Mouse (Mus musculus) neural tube, embryonic 13.5 days (tissue): Measurements from ENCODE around the gene Phc1. TPM values are rescaled to one million over a fixed set of nuclear protein-coding genes. Genes with fewer than 3 reads are reported as not detected.

Source experiments
- ATAC-seq: fragments of 200-750 bp; cut with Nextera tagmentation; 2 replicates; pipeline ENCODE4 v1.8.0; 2017; ENCODE audit warnings: low read depth, mild to moderate bottlenecking, moderate TSS enrichment, moderate library complexity
- H3K27ac ChIP-seq: fragments of 300-500 bp; sonication (generic); replicated peaks from 2 replicates; pipeline ENCODE4 v1.5.1; 2015; ENCODE audit warnings: moderate library complexity, mild to moderate bottlenecking, inconsistent platforms
- H3K27me3 ChIP-seq: fragments of 300-500 bp; sonication (generic); 2 replicates; pipeline ENCODE4 v1.6.1; 2015; ENCODE audit warnings: mild to moderate bottlenecking, inconsistent platforms
- H3K36me3 ChIP-seq: fragments of 300-500 bp; sonication (generic); 2 replicates; pipeline ENCODE4 v1.6.1; 2015; ENCODE audit warnings: mild to moderate bottlenecking, inconsistent platforms
- H3K4me1 ChIP-seq: fragments of 300-500 bp; sonication (generic); replicated peaks from 2 replicates; pipeline ENCODE4 v1.6.1; 2015; ENCODE audit warnings: inconsistent platforms
- H3K4me2 ChIP-seq: fragments of 300-500 bp; sonication (generic); 2 replicates; pipeline ENCODE4 v1.6.1; 2015; ENCODE audit warnings: inconsistent platforms, mild to moderate bottlenecking, moderate library complexity
- H3K4me3 ChIP-seq: fragments of 300-500 bp; sonication (generic); 2 replicates; pipeline ENCODE4 v1.5.1; 2015; ENCODE audit warnings: mild to moderate bottlenecking, inconsistent platforms
- H3K9ac ChIP-seq: fragments of 300-500 bp; sonication (generic); 2 replicates; pipeline ENCODE4 v1.6.1; 2015; ENCODE audit warnings: moderate library complexity, mild to moderate bottlenecking, inconsistent platforms
- H3K9me3 ChIP-seq: fragments of 300-500 bp; sonication (generic); 2 replicates; pipeline ENCODE4 v1.6.1; 2016; ENCODE audit warnings: inconsistent platforms
- whole genome bisulfite sequencing: fragments of 180-500 bp; shearing (Covaris S2); methylation state at CpG from one replicate; pipeline ENCODE4 v1.1.7; 2015; 5-methylcytosine and 5-hydroxymethylcytosine counted together
- polyA plus RNA-seq: library from polyadenylated mRNA; unstranded; fragments of >200 nt; fragmentation: Nextera tagmentation; extraction: Ambion mirVana; gene quantifications from 2 replicates; pipeline ENCODE4 v1.2.1, GENCODE M21; 2015

Phc1 gene
- polyA plus RNA-seq, 1 experiment from 2014 or later, result 34.4 TPM

- no peak overlapping the region for H3K9ac ChIP-seq
- WGBS, result 81% methylated on average over 9 of the region's 9 CpGs
- H3K4me1 ChIP-seq, result peaks cover 4% of the 10 kb centered on the region; the same call in 1 of the 2 replicates
- no peaks in the 10 kb centered on the region for H3K36me3 ChIP-seq
- ATAC-seq, result no peak
- no peaks in the 10 kb centered on the region for H3K9me3 ChIP-seq
- no peak overlapping the region for H3K4me3 ChIP-seq
- H3K27ac ChIP-seq, result no peak overlapping the region
- H3K27me3 ChIP-seq, result no peaks in the 10 kb centered on the region
- H3K4me2 ChIP-seq, result no peak overlapping the region
Measured at GRCm38 (mm10) chr6:122303526-122303925, 36.8 kb downstream of the Phc1 start.

DNA sequence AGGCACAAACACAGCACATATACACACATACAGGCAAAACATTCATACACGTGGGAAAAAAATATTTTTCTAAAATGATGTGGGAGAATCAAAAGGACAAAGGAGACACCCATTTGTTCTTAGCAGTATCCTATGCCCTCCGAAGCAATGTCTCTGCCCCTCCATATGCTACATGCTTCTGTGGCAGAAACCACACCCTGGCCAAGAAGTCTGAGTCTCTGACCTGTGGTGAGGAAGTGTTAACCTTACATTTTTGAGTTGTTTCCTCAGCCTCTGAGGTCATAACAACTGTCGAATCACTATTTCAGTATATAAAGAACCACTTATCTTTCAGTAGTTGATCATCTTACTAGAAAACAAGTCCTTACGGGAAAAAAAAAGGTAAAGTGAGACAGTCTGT is 37.7 kb downstream of the Phc1 start:
- Histone ChIP-seq H3K4me3 (no peak overlapping the region), H3K27ac (no peak overlapping the region), H3K27me3 (no peaks in the 10 kb centered on the region), H3K9ac (no peak overlapping the region), H3K36me3 (no peaks in the 10 kb centered on the region), H3K4me2 (no peak overlapping the region), H3K4me1 (0 out of 2 replicates have a peak, but pooled peaks cover 3% of the 10 kb centered on the region), H3K9me3 (no peaks in the 10 kb centered on the region)
- 87% methylated on average over 4 of the region's 4 CpGs for WGBS
- ATAC-seq, result no peak

DNA sequence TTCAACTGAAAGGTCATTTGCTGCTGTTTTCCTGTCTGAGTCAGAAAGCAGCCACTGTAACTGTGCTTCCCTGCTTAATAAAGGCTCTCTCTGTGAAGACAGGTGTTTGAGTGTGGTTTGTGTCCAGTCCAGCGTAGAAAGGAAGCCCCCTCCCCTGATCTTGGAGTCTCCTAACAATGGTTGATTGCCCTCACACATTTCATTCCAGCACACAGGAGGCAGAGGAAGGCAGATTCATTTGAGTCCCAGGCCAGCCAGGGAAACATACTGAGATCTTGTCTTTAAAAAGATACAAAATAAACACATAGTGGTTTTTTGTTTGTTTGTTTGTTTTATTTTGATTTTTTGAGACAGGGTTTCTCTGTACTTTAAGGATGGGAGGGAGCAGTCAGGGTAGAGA is 38.2 kb downstream of the Phc1 start:
- H3K4me1 ChIP-seq, result peaks cover 4% of the 10 kb centered on the region; the same call in 1 of the 2 replicates
- H3K27me3 ChIP-seq, result no peaks in the 10 kb centered on the region
- H3K4me3 ChIP-seq, result no peak overlapping the region
- no peaks in the 10 kb centered on the region for H3K9me3 ChIP-seq
- no peaks in the 10 kb centered on the region for H3K36me3 ChIP-seq
- 41% methylated on average over 1 of the region's 1 CpGs for WGBS
- H3K9ac ChIP-seq, result no peak overlapping the region
- no peak overlapping the region for H3K27ac ChIP-seq
- H3K4me2 ChIP-seq, result no peak overlapping the region
- no peak for ATAC-seq

- no peak overlapping the region for H3K4me2 ChIP-seq
- no peak overlapping the region for H3K4me3 ChIP-seq
- no peaks in the 10 kb centered on the region for H3K9me3 ChIP-seq
- ATAC-seq, result no peak
- no peak overlapping the region for H3K9ac ChIP-seq
- no peaks in the 10 kb centered on the region for H3K36me3 ChIP-seq
- 78% methylated on average over 3 of the region's 3 CpGs for WGBS
- no peaks in the 10 kb centered on the region for H3K27me3 ChIP-seq
- H3K4me1 ChIP-seq, result peaks cover 15% of the 10 kb centered on the region
- H3K27ac ChIP-seq, result no peak overlapping the region
Measured at GRCm38 (mm10) chr6:122299621-122300133, 40.7 kb downstream of the Phc1 start.

- H3K9me3 ChIP-seq, result no peaks in the 10 kb centered on the region
- H3K27me3 ChIP-seq, result no peaks in the 10 kb centered on the region
- H3K4me2 ChIP-seq, result peak overlapping the region; percentile 70; the same call in 1 of the 2 replicates
- WGBS, result 62% methylated on average over 4 of the region's 4 CpGs
- H3K36me3 ChIP-seq, result no peaks in the 10 kb centered on the region
- H3K27ac ChIP-seq, result peak overlapping the region; percentile 87; the same call in 1 of the 2 replicates
- H3K4me1 ChIP-seq, result peaks cover 15% of the 10 kb centered on the region
- peak; percentile 32; the same call in 1 of the 2 replicates for ATAC-seq
- H3K9ac ChIP-seq, result no peak overlapping the region; the same call in 1 of the 2 replicates
- no peak overlapping the region for H3K4me3 ChIP-seq
Measured at GRCm38 (mm10) chr6:122298223-122298609, 42.1 kb downstream of the Phc1 start.

GRCm38 (mm10) chr6:122297279-122298222 is 42.8 kb downstream of the Phc1 start:
- H3K27ac ChIP-seq, result peak overlapping the region; percentile 87
- H3K4me1 ChIP-seq, result peaks cover 15% of the 10 kb centered on the region
- 4% methylated on average over 25 of the region's 25 CpGs for WGBS
- peak; percentile 84 for ATAC-seq
- H3K9ac ChIP-seq, result peak overlapping the region; percentile 82
- H3K27me3 ChIP-seq, result no peaks in the 10 kb centered on the region
- no peaks in the 10 kb centered on the region for H3K9me3 ChIP-seq
- H3K36me3 ChIP-seq, result no peaks in the 10 kb centered on the region
- peak overlapping the region; percentile 70 for H3K4me2 ChIP-seq
- peak overlapping the region; percentile 49 for H3K4me3 ChIP-seq

DNA sequence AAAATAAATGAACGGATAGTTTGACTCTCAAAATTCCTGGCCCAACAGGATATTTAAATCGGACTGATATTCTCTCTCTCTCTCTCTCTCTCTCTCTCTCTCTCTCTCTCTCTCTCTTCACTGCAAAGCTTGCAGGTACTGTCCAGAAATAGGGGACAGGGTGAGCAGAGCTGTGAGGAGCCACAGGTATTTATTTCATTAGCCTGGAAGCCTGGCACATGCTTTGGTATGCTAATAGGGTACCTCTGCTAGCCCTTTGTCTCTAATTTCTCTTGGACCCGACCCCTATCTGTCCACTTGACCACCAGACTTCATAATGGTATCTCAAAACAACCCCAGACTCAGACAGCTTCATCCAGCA is 43.5 kb downstream of the Phc1 start:
- 39% methylated on average over 3 of the region's 3 CpGs for WGBS

DNA sequence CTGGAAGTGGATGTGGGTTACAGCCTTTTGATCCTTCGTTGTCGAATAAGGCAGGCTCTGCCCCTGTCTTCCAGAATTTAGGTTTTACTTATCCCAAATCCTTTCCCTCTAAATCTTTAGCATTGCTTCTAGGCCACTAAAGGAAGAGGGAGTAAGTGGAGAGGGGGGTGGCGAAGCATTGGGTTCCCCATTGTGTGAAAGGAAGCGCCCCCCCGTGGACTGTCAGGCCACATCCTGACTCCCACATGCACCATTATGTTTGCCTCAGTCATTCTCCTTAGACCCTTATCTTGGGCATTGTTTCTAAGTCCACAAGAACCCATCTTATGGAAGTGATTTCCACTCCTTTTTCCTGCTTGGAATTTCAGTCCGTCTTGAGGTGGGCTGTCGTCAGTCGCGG is 45.1 kb downstream of the Phc1 start:
- Histone ChIP-seq H3K36me3 (no peaks in the 10 kb centered on the region), H3K4me3 (no peak overlapping the region), H3K4me2 (no peak overlapping the region), H3K9me3 (no peaks in the 10 kb centered on the region), H3K27ac (no peak overlapping the region), H3K9ac (no peak overlapping the region), H3K27me3 (no peaks in the 10 kb centered on the region), H3K4me1 (peaks cover 17% of the 10 kb centered on the region)
- 58% methylated on average over 9 of the region's 9 CpGs for WGBS
- ATAC-seq, result no peak

More for the DNA sequence above, 43.5 kb downstream of the Phc1 start:
- peak overlapping the region; percentile 49 for H3K4me3 ChIP-seq
- ATAC-seq, result peak; percentile 57
- no peaks in the 10 kb centered on the region for H3K27me3 ChIP-seq
- no peaks in the 10 kb centered on the region for H3K36me3 ChIP-seq
- peaks cover 15% of the 10 kb centered on the region for H3K4me1 ChIP-seq
- no peaks in the 10 kb centered on the region for H3K9me3 ChIP-seq
- peak overlapping the region; percentile 87 for H3K27ac ChIP-seq
- peak overlapping the region; percentile 82 for H3K9ac ChIP-seq
- H3K4me2 ChIP-seq, result peak overlapping the region; percentile 70

DNA sequence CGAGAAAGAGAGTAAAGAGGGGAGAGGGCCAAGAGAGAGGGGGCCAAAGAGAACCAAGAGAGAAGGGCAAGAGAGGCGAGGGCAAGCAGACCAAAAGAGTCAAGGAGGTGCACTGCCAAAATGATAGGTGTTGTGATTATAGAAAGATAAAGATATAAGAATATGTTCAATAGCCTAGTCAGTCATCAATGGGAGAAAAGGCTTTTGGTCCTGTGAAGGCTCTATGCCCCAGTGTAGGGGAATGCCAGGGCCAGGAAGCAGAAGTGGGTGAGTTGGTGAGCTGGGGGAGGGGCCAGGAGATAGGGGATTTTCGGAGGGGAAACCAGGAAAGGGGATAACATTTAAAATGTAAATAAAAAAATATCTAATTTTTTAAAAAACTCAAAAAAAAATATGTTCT is 46.1 kb downstream of the Phc1 start:
- WGBS, result 75% methylated on average over 3 of the region's 3 CpGs
- H3K4me1 ChIP-seq, result peaks cover 20% of the 10 kb centered on the region
- no peak for ATAC-seq

DNA sequence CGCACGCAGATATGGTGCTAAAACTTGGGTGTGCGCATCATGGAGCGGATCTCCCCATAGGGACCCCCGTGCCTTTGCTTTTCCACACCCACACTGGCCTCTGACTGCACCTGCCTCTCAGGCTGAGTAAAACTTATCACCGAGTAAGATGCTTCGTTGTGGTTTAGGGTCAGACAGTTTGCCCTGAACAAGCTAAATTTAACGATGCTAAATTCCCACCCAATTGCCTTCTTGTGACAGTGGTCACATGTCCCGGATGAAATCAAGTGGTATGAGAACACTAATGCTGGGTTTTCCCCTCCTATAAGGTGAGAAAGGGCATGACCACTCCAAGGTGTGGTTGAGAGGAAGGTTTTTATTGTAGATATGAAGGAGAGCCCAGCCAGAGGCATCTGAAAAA is 46.6 kb downstream of the Phc1 start:
- H3K27me3 ChIP-seq, result no peaks in the 10 kb centered on the region
- WGBS, result 93% methylated on average over 9 of the region's 9 CpGs
- no peak overlapping the region for H3K4me2 ChIP-seq

More for the DNA sequence above, 46.1 kb downstream of the Phc1 start:
- Histone ChIP-seq H3K4me3 (no peak overlapping the region), H3K9ac (no peak overlapping the region), H3K36me3 (no peaks in the 10 kb centered on the region), H3K4me2 (no peak overlapping the region), H3K27ac (no peak overlapping the region), H3K9me3 (no peaks in the 10 kb centered on the region), H3K27me3 (no peaks in the 10 kb centered on the region)

DNA sequence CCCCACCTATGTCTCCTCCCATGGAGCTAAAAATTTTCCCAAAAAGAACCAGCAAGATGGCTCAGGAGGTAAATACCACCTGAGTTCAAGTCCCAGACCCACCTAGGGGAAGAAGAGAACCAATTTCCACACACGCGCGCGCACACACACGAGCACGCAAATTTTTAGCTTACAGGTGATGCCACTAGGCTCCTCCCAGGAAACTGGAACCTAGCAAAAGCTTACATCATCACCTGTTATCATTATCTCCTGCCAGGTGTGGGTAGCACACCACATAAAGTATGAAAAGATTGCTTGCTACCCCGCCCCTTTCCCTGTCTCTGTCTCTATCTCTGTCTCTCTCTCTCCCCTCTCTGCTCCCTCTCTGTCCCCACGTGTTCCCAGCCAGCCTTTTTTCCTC is 47.2 kb downstream of the Phc1 start:
- no peak overlapping the region for H3K9ac ChIP-seq
- no peak for ATAC-seq
- H3K4me2 ChIP-seq, result no peak overlapping the region
- H3K4me3 ChIP-seq, result no peak overlapping the region
- no peaks in the 10 kb centered on the region for H3K27me3 ChIP-seq
- H3K27ac ChIP-seq, result no peak overlapping the region
- peaks cover 20% of the 10 kb centered on the region for H3K4me1 ChIP-seq
- no peaks in the 10 kb centered on the region for H3K36me3 ChIP-seq
- WGBS, result 93% methylated on average over 8 of the region's 8 CpGs
- no peaks in the 10 kb centered on the region for H3K9me3 ChIP-seq

More for the DNA sequence above, 46.6 kb downstream of the Phc1 start:
- Histone ChIP-seq H3K4me1 (peaks cover 20% of the 10 kb centered on the region), H3K27ac (no peak overlapping the region), H3K9ac (no peak overlapping the region), H3K4me3 (no peak overlapping the region), H3K9me3 (no peaks in the 10 kb centered on the region), H3K36me3 (no peaks in the 10 kb centered on the region)
- ATAC-seq, result no peak

DNA sequence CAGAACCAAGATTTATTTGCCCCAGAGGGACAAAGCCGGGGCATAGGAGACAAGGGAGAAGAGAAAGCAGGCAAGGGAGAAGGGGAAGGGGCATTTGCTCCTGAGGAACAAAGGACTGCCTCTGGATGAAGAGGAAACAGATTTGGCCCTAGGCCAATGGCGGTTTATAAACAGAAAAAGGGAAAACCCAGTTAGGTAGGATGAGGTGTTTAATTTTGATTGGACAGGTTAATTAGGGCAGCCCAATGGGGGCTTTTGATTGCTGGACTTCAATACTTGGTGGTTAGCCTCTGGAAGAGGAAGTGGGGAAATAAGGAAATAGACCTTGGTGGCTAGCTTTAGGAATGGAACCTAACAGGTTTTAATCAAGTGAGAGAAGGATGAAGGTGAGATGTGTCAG is 48.2 kb downstream of the Phc1 start:
- Histone ChIP-seq H3K4me3 (no peak overlapping the region), H3K27me3 (no peaks in the 10 kb centered on the region), H3K9me3 (no peaks in the 10 kb centered on the region), H3K27ac (no peak overlapping the region), H3K9ac (no peak overlapping the region), H3K4me1 (peaks cover 16% of the 10 kb centered on the region), H3K36me3 (no peaks in the 10 kb centered on the region), H3K4me2 (no peak overlapping the region)
- 52% methylated on average over 2 of the region's 2 CpGs for WGBS
- ATAC-seq, result no peak
